Mouse (Mus musculus) small intestine, adult 2 months (tissue): Measurements from ENCODE around the gene Plxnc1. TPM values are rescaled to one million over a fixed set of nuclear protein-coding genes. Genes with fewer than 3 reads are reported as not detected.

Experiments used
- H3K27ac ChIP-seq: fragments of 200-500 bp; 2 replicates; pipeline ENCODE4 v1.5.1; 2012; ENCODE audit warnings: low read depth, low read length, control low read depth, inconsistent platforms; ENCODE audit not compliant: insufficient read depth
- H3K27me3 ChIP-seq: fragments of 200-500 bp; 2 replicates; pipeline ENCODE4 v1.6.1; 2012; ENCODE audit warnings: mild to moderate bottlenecking, moderate library complexity, low read length, inconsistent platforms; ENCODE audit not compliant: control insufficient read depth, insufficient read depth
- H3K36me3 ChIP-seq: fragments of 200-500 bp; 2 replicates; pipeline ENCODE4 v1.6.1; 2012; ENCODE audit warnings: mild to moderate bottlenecking, low read length, control low read depth, inconsistent platforms; ENCODE audit not compliant: control insufficient read depth, insufficient read depth
- H3K4me1 ChIP-seq: fragments of 200-500 bp; 2 replicates; pipeline ENCODE4 v1.6.1; 2012; ENCODE audit warnings: low read length, inconsistent platforms, mixed read lengths; ENCODE audit not compliant: control insufficient read depth, insufficient read depth, insufficient read length
- H3K4me3 ChIP-seq: fragments of 200-500 bp; 2 replicates; pipeline ENCODE4 v1.5.1; 2012; ENCODE audit warnings: low read depth, mild to moderate bottlenecking, control low read depth, inconsistent platforms, low read length, moderate library complexity
- CTCF ChIP-seq: fragments of 200-500 bp; IDR thresholded peaks from 2 replicates; pipeline ENCODE4 v1.5.1; 2012; ENCODE audit warnings: low read depth, mild to moderate bottlenecking, control low read depth, inconsistent platforms, low read length, moderate library complexity, mixed read lengths; ENCODE audit not compliant: insufficient replicate concordance, insufficient read length; ENCODE audit errors: extremely low read depth
- POLR2A ChIP-seq: fragments of 200-500 bp; IDR thresholded peaks from 2 replicates; pipeline ENCODE4 v1.6.1; 2012; ENCODE audit warnings: low read depth, mild to moderate bottlenecking, control low read depth, inconsistent platforms, low read length, moderate library complexity
- WGBS: fragments of 180-500 bp; shearing (Covaris S2); methylation state at CpG from one replicate; pipeline ENCODE4 v1.1.7; 2018; 5-methylcytosine and 5-hydroxymethylcytosine counted together
- polyA plus RNA-seq: library from polyadenylated mRNA; depleted of rRNA; stranded (reverse); fragments of >200 nt; gene quantifications from 2 replicates; pipeline ENCODE4 v1.2.3, GENCODE M21; 2012

Plxnc1 gene
- polyA plus RNA-seq, 1 experiment, result 0.82 TPM

GRCm38 (mm10) chr10:94849930-94850329, 94.7 kb downstream of the Plxnc1 start:
- TF ChIP-seq POLR2A (no peak), CTCF (no peak)
- WGBS, result 84% methylated on average over 9 of the region's 9 CpGs

GRCm38 (mm10) chr10:94849360-94849759, 95.3 kb downstream of the Plxnc1 start:
- 66% methylated on average over 4 of the region's 4 CpGs for WGBS

More at GRCm38 (mm10) chr10:94849930-94850329, 94.7 kb downstream of the Plxnc1 start:
- Histone ChIP-seq H3K4me1 (no peaks in the 10 kb centered on the region), H3K36me3 (no peaks in the 10 kb centered on the region), H3K27ac (no peak overlapping the region), H3K4me3 (no peak overlapping the region), H3K27me3 (no peaks in the 10 kb centered on the region)

DNA sequence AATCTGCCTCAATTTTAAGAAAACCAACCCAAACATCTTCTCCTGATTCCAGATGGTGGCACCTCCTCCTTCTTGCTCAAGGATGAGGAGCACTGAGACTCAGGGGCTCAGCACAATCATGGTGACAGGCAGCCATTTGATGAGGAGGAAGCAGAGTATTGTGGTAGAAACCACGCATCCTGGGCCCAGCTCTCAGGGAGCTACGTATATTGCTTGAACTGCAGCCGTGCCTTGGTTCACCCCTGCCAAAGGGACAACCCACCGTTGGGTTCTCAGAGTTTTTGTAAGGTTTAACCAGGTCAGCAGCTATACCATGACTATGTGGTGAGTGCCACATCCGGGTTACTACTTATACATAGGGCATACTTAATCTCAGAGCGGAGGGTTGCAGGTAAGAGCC, 96.3 kb downstream of the Plxnc1 start:
- no peak for TF ChIP-seq CTCF
- no peak for TF ChIP-seq POLR2A
- Histone ChIP-seq H3K27me3 (no peaks in the 10 kb centered on the region), H3K27ac (no peak overlapping the region), H3K36me3 (no peaks in the 10 kb centered on the region), H3K4me1 (no peaks in the 10 kb centered on the region), H3K4me3 (no peak overlapping the region)
- 85% methylated on average over 6 of the region's 6 CpGs for WGBS

More at GRCm38 (mm10) chr10:94849360-94849759, 95.3 kb downstream of the Plxnc1 start:
- Histone ChIP-seq H3K27me3 (no peaks in the 10 kb centered on the region), H3K4me1 (no peaks in the 10 kb centered on the region), H3K27ac (no peak overlapping the region), H3K36me3 (no peaks in the 10 kb centered on the region), H3K4me3 (no peak overlapping the region)
- no peak for TF ChIP-seq CTCF
- no peak for TF ChIP-seq POLR2A

DNA sequence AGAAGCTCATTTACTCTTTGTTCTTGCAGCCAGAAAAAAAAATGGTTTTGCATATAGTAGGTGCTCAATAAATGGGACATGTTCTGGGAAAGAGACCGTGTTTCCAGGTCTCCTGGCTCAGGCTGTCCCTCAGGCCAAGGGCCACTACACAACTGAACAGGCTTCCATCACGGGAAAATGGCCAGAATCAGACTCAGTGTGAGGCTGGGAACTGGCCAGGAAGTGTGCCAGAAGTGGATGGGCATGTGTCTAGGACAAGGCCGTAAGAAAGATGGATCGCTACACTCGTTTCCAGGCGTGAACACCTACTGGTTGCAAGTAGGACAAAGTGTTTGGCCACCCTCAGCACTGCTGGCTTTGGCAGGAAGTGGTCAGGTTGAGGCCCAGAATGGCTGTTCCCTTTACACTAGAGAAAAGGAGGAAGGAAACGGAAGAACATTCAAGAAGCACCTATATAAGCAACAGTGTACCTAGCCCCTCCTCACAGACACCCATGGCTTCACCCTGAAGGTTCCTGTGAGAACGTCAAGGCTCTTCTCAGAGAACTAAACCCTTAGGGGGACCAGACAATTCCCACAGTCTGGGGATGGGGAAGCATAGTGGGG, 98.0 kb downstream of the Plxnc1 start:
- Histone ChIP-seq H3K27me3 (no peaks in the 10 kb centered on the region), H3K4me3 (no peak overlapping the region), H3K4me1 (no peaks in the 10 kb centered on the region), H3K36me3 (no peaks in the 10 kb centered on the region), H3K27ac (no peak overlapping the region)
- 78% methylated on average over 8 of the region's 8 CpGs for WGBS
- TF ChIP-seq POLR2A, result no peak
- TF ChIP-seq CTCF, result no peak

- H3K4me3 ChIP-seq, result no peak overlapping the region
- H3K27ac ChIP-seq, result no peak overlapping the region; the same call in 1 of the 2 replicates
- no peaks in the 10 kb centered on the region for H3K36me3 ChIP-seq
- 76% methylated on average over 6 of the region's 6 CpGs for WGBS
- no peaks in the 10 kb centered on the region for H3K4me1 ChIP-seq
- TF ChIP-seq POLR2A (no peak), CTCF (no peak)
- no peaks in the 10 kb centered on the region for H3K27me3 ChIP-seq
Observed at GRCm38 (mm10) chr10:94844692-94845091, 99.9 kb downstream of the Plxnc1 start.

- no peaks in the 10 kb centered on the region for H3K27me3 ChIP-seq
- H3K27ac ChIP-seq, result no peak overlapping the region
- no peak overlapping the region for H3K4me3 ChIP-seq
- no peaks in the 10 kb centered on the region for H3K4me1 ChIP-seq
- TF ChIP-seq POLR2A (no peak), CTCF (no peak)
- no peaks in the 10 kb centered on the region for H3K36me3 ChIP-seq
- 58% methylated on average over 9 of the region's 9 CpGs for WGBS
Observed at GRCm38 (mm10) chr10:94835874-94836273, 108.8 kb downstream of the Plxnc1 start.

DNA sequence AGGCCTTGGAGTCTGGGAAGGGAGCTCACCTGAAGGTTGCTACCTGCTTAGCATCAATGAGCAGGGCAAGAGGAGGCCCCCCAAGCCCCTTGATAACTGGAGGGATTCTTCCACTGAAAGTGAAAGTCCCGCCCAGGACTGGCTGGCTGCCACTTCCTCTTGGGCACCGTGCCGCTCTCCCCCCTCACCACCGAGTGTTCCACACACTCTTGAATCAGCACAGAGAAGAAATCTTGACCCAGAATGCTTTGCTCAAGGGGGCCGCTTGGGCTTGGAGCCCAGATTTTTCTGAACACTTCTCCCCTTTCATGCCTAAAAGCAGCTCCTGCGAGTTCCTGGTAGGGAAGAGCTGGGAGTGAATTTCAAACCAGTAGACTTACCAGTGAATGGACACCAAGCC, 115.2 kb downstream of the Plxnc1 start:
- H3K27ac ChIP-seq, result peak overlapping the region; percentile 5; the same call in 1 of the 2 replicates
- peaks cover 3% of the 10 kb centered on the region; the same call in 1 of the 2 replicates for H3K4me1 ChIP-seq
- no peaks in the 10 kb centered on the region for H3K27me3 ChIP-seq
- TF ChIP-seq CTCF (no peak), POLR2A (no peak)
- no peaks in the 10 kb centered on the region for H3K36me3 ChIP-seq
- H3K4me3 ChIP-seq, result peak overlapping the region; percentile 43
- whole genome bisulfite sequencing, result 10% methylated on average over 6 of the region's 6 CpGs
